Mouse (Mus musculus) MEL (cell line): ENCODE data around the gene Rpl18.

Experiments used
- CTCF ChIP-seq, 3 experiments: IDR thresholded peaks in 2 of 3; conservative IDR thresholded peaks in 1 of 3; 2 replicates each; pipeline ENCODE4 v1.5.1; 2011 to 2012; ENCODE audit warnings: low read length in 3 of 3, low read depth in 2 of 3, mild to moderate bottlenecking in 2 of 3, improper control_type of control experiment in 1 of 3, inconsistent platforms in 1 of 3, mixed read lengths in 1 of 3, moderate library complexity in 1 of 3; ENCODE audit not compliant: control insufficient read depth in 1 of 3, insufficient read depth in 1 of 3, poor library complexity in 1 of 3, severe bottlenecking in 1 of 3
- EP300 ChIP-seq, 2 experiments: IDR thresholded peaks; 2 replicates each; pipeline ENCODE4 v1.6.1; 2011; ENCODE audit warnings: improper control_type of control experiment in 2 of 2, low read length in 2 of 2, low read depth in 1 of 2, mild to moderate bottlenecking in 1 of 2
- GATA1 ChIP-seq: IDR thresholded peaks from 2 replicates; pipeline ENCODE4 v1.6.1; 2011; ENCODE audit warnings: low read depth, low read length, improper control_type of control experiment
- NRF1 ChIP-seq: IDR thresholded peaks from 2 replicates; pipeline ENCODE4 v1.6.1; 2014; ENCODE audit warnings: low read depth, mild to moderate bottlenecking, inconsistent platforms, low read length, improper control_type of control experiment, moderate library complexity; ENCODE audit not compliant: poor library complexity, insufficient read depth, severe bottlenecking
- POLR2A ChIP-seq, 2 experiments: IDR thresholded peaks; 2 replicates each; pipeline ENCODE4 v1.6.1; 2011 to 2012; ENCODE audit warnings: low read length in 2 of 2, mild to moderate bottlenecking in 2 of 2, control low read depth in 1 of 2, improper control_type of control experiment in 1 of 2, low read depth in 1 of 2, moderate library complexity in 1 of 2; ENCODE audit not compliant: control insufficient read depth in 1 of 2, insufficient read depth in 1 of 2, poor library complexity in 1 of 2
- POLR2AphosphoS2 ChIP-seq: IDR thresholded peaks from 2 replicates; pipeline ENCODE4 v1.6.1; 2011; ENCODE audit warnings: low read length, improper control_type of control experiment
- RCOR1 ChIP-seq: IDR thresholded peaks from 2 replicates; pipeline ENCODE4 v1.6.1; 2012; ENCODE audit warnings: low read depth, mild to moderate bottlenecking, inconsistent platforms, low read length, improper control_type of control experiment
- SMC3 ChIP-seq: IDR thresholded peaks from 2 replicates; pipeline ENCODE4 v1.6.1; 2011; ENCODE audit warnings: low read depth, low read length, improper control_type of control experiment
- USF1 ChIP-seq: IDR thresholded peaks from 2 replicates; pipeline ENCODE4 v1.6.1; 2014; ENCODE audit warnings: low read depth, mild to moderate bottlenecking, inconsistent platforms, low read length, improper control_type of control experiment, moderate library complexity
- USF2 ChIP-seq, 2 experiments: IDR thresholded peaks; 2 replicates each; pipeline ENCODE4 v1.6.1; 2011 to 2012; ENCODE audit warnings: improper control_type of control experiment in 2 of 2, low read length in 2 of 2, borderline replicate concordance in 1 of 2, inconsistent platforms in 1 of 2, low read depth in 1 of 2, mild to moderate bottlenecking in 1 of 2; ENCODE audit not compliant: insufficient read depth in 1 of 2

DNA sequence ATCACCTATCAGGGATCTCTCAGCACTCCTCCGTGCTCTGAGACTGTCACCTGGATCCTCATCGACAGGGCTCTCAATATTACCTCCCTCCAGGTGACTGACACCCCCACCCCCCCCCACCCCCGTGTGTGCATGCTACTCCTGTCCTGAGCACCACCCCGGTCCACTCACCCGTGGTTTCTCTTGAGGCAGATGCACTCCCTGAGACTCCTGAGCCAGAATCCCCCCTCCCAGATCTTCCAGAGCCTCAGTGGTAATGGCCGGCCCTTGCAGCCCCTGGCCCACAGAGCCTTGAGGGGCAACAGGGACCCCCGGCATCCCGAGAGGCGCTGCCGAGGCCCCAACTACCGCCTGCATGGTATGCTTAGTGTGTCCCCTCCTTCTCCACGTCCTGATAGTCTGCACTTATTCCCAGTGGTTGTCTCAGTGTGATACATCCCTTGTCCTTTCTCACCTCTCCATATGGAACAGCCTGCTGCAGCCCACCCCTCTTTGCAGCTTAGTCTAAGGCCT lies 11.7 kb upstream of the Rpl18 start:
- no peak for TF ChIP-seq NRF1
- TF ChIP-seq CTCF (IDR thresholded peaks at IDR 0.05 in 2 of 3, conservative IDR thresholded peaks at IDR 0.05 in 1 of 3; ENCODE audit: control insufficient read depth in 1 of 3, insufficient read depth in 1 of 3, low read depth in 2 of 3, low read length in 3 of 3, poor library complexity in 1 of 3, severe bottlenecking in 1 of 3) = no peak
- TF ChIP-seq GATA1 = no peak
- no peak for TF ChIP-seq POLR2A (IDR thresholded peaks at IDR 0.05; ENCODE audit: control insufficient read depth in 1 of 2, insufficient read depth in 1 of 2, low read depth in 1 of 2, low read length in 2 of 2, poor library complexity in 1 of 2)
- no peak for TF ChIP-seq SMC3
- TF ChIP-seq EP300 (IDR thresholded peaks at IDR 0.05; ENCODE audit: low read depth in 1 of 2, low read length in 2 of 2) = no peak
- no peak for TF ChIP-seq USF1
- no peak for TF ChIP-seq USF2 (IDR thresholded peaks at IDR 0.05; ENCODE audit: borderline replicate concordance in 1 of 2, insufficient read depth in 1 of 2, low read depth in 1 of 2, low read length in 2 of 2)
- no peak for TF ChIP-seq RCOR1
- TF ChIP-seq POLR2AphosphoS2 = no peak
